Mouse (Mus musculus): ENCODE data around the gene Npvf. TPM values are rescaled to one million over a fixed set of nuclear protein-coding genes. Genes with fewer than 3 reads are reported as not detected.
"Not testable (repeated sequence)": the region's sequence is repeated elsewhere in the genome, so short reads cannot be mapped to it uniquely, and the experiment has no call there.

Npvf gene
- polyA plus RNA-seq, 1 experiment from 2014 or later = 1.5 TPM

DNA sequence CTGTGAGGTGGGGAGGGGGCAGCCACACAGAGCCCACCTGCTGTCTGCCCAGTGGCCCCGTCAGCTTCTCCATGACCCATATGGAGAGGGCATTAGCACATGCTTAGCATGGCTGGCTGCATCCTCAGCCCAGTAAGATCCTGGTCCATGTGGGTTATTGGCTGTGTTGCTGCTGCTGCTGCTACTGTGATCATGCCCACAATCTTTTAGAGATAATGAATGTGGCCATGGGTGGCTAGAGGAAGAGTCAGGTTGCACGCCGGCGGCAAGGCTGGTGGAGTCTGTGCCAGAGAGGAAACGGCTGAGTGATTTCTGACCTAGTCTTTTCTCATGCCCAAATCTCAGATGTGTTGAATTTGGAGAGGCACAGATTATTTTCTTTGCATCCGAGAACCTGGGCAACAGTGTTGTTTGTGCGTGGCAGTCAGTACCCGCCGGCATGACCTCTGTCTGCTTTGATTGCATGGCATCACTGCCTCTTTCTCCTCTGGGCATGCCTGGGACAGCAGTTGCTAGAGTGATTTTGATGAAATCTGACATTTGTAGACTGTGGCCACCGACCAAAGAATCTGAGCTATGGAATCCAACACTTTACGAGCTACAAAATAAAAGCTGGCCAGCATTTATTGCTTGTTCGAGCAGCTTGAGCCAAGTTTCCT, 8.8 kb upstream of the Npvf start:
- no peak overlapping the region for H3K27ac ChIP-seq

DNA sequence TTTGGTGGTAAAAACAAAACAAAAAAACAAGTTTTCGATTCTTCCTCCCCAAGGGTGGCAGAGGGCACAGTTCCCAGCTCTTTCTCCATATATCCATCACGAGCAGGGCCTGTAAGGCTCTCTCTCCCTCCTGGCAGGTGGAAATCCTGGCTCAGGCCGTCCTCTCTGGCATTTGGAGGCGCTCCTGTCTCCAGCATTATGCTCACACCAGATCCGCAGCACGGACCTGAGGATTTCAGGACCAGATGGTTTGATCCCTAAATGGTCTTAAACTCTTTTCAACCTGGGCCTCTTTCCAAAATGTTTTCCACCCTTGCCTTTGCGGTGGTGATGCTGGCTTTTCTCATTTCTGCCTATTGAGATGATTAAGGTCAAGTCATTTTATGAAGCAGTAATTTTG, 7.5 kb upstream of the Npvf start:
- no peak for ATAC-seq (replicated peaks)
- Histone ChIP-seq H3K27me3 (replicated peaks) (no peaks in the 10 kb centered on the region), H3K9me3 (no peaks in the 10 kb centered on the region), H3K4me1 (no peaks in the 10 kb centered on the region), H3K4me3 (no peak overlapping the region), H3K4me2 (no peak overlapping the region), H3K36me3 (replicated peaks) (no peaks in the 10 kb centered on the region), H3K9ac (no peak overlapping the region), H3K27ac (no peak overlapping the region)
- 77% methylated on average over 7 of the region's 7 CpGs for WGBS

More for the DNA sequence above, 8.8 kb upstream of the Npvf start:
- no peaks in the 10 kb centered on the region for H3K4me1 ChIP-seq
- no peaks in the 10 kb centered on the region for H3K27me3 ChIP-seq (replicated peaks)
- no peak; the same call in 1 of the 2 replicates for ATAC-seq (replicated peaks)
- H3K9ac ChIP-seq = no peak overlapping the region
- WGBS = 78% methylated on average over 12 of the region's 12 CpGs
- H3K4me2 ChIP-seq = no peak overlapping the region
- H3K4me3 ChIP-seq = no peak overlapping the region
- no peaks in the 10 kb centered on the region for H3K9me3 ChIP-seq
- no peaks in the 10 kb centered on the region for H3K36me3 ChIP-seq (replicated peaks)

GRCm38 (mm10) chr6:50658466-50658865, 4.2 kb upstream of the Npvf start:
- H3K4me3 ChIP-seq = no peak overlapping the region
- no peaks in the 10 kb centered on the region for H3K36me3 ChIP-seq (replicated peaks)
- H3K9ac ChIP-seq = no peak overlapping the region
- 85% methylated on average over 3 of the region's 3 CpGs for WGBS
- H3K27me3 ChIP-seq (replicated peaks) = no peaks in the 10 kb centered on the region
- H3K9me3 ChIP-seq = no peaks in the 10 kb centered on the region
- H3K27ac ChIP-seq = no peak overlapping the region
- no peak overlapping the region for H3K4me2 ChIP-seq
- no peak for ATAC-seq (replicated peaks)
- no peaks in the 10 kb centered on the region for H3K4me1 ChIP-seq

GRCm38 (mm10) chr6:50658018-50658417, 3.8 kb upstream of the Npvf start:
- Histone ChIP-seq H3K27me3 (replicated peaks) (no peaks in the 10 kb centered on the region), H3K4me3 (no peak overlapping the region), H3K4me2 (no peak overlapping the region), H3K9ac (no peak overlapping the region), H3K36me3 (replicated peaks) (no peaks in the 10 kb centered on the region), H3K27ac (no peak overlapping the region), H3K9me3 (no peaks in the 10 kb centered on the region), H3K4me1 (no peaks in the 10 kb centered on the region)
- ATAC-seq (replicated peaks) = no peak
- WGBS = 79% methylated on average over 5 of the region's 5 CpGs

GRCm38 (mm10) chr6:50656426-50656825, 2.2 kb upstream of the Npvf start:
- WGBS = 92% methylated on average over 1 of the region's 1 CpGs

GRCm38 (mm10) chr6:50655925-50656324, 1.7 kb upstream of the Npvf start:
- Histone ChIP-seq H3K4me1 (no peaks in the 10 kb centered on the region), H3K27ac (no peak overlapping the region), H3K9me3 (no peaks in the 10 kb centered on the region), H3K4me3 (no peak overlapping the region), H3K4me2 (no peak overlapping the region), H3K9ac (no peak overlapping the region), H3K27me3 (replicated peaks) (no peaks in the 10 kb centered on the region), H3K36me3 (replicated peaks) (no peaks in the 10 kb centered on the region)
- ATAC-seq (replicated peaks) = no peak
- WGBS = 95% methylated on average over 3 of the region's 3 CpGs

More at GRCm38 (mm10) chr6:50656426-50656825, 2.2 kb upstream of the Npvf start:
- H3K4me1 ChIP-seq = no peaks in the 10 kb centered on the region
- H3K27me3 ChIP-seq (replicated peaks) = no peaks in the 10 kb centered on the region
- H3K9ac ChIP-seq = no peak overlapping the region
- H3K9me3 ChIP-seq = no peaks in the 10 kb centered on the region
- no peak overlapping the region for H3K4me2 ChIP-seq
- no peak for ATAC-seq (replicated peaks)
- H3K36me3 ChIP-seq (replicated peaks) = no peaks in the 10 kb centered on the region
- H3K27ac ChIP-seq = no peak overlapping the region
- H3K4me3 ChIP-seq = no peak overlapping the region

GRCm38 (mm10) chr6:50647656-50648055, 6.6 kb downstream of the Npvf start:
- H3K36me3 ChIP-seq (replicated peaks) = no peaks in the 10 kb centered on the region
- H3K27ac ChIP-seq = no peak overlapping the region
- H3K9me3 ChIP-seq = no peaks in the 10 kb centered on the region
- ATAC-seq (replicated peaks) = no peak
- H3K4me1 ChIP-seq = peaks cover 12% of the 10 kb centered on the region; the same call in 1 of the 2 replicates
- whole genome bisulfite sequencing = 73% methylated on average over 6 of the region's 6 CpGs
- no peak overlapping the region for H3K9ac ChIP-seq
- no peaks in the 10 kb centered on the region for H3K27me3 ChIP-seq (replicated peaks)
- no peak overlapping the region for H3K4me3 ChIP-seq
- no peak overlapping the region for H3K4me2 ChIP-seq

DNA sequence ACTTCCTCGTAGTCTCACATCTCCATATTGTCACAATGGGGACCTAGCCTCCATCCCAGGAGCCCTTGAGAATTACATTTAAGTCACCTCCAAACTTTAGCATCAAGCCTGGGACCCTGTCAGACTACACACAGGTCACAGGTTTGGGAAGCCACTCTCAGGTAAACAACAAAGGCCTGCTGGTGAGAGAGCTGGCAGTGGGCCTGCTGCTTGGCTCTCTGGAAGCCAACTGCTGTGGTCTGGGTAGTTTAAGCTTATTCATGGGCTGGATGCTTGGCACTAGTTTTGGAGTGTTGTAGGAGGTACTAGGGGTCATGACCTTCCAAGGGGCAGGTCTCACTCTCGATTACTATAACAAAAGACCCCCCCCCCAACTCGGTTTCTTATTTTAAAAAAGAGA, 7.6 kb downstream of the Npvf start:
- Histone ChIP-seq H3K4me1 (peaks cover 14% of the 10 kb centered on the region; the same call in 1 of the 2 replicates), H3K27ac (no peak overlapping the region), H3K9ac (no peak overlapping the region), H3K36me3 (replicated peaks) (no peaks in the 10 kb centered on the region), H3K4me3 (no peak overlapping the region), H3K27me3 (replicated peaks) (no peaks in the 10 kb centered on the region), H3K9me3 (no peaks in the 10 kb centered on the region), H3K4me2 (no peak overlapping the region)
- no peak for ATAC-seq (replicated peaks)
- 44% methylated on average over 3 of the region's 3 CpGs for WGBS

DNA sequence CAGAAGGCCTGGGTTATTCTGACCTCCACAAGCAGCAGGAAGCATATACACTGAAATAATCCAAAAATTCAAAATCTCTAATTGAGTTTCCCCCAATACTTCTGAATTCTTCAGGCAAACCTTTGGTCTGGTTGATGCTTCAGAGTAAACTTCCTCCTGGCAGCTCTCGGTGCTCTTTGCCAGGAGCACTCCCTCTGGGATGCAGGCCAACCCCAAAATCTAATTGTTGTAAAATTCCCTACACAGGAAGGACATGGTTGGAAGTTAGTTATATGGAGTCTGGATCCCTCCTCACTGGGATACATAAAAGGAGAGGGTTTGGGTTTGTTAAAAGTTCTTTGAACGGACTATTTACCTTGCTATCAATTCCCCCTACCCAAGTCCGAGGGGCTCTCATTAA, 9.5 kb downstream of the Npvf start:
- Histone ChIP-seq H3K9ac (no peak overlapping the region), H3K4me3 (no peak overlapping the region), H3K27me3 (replicated peaks) (no peaks in the 10 kb centered on the region), H3K27ac (no peak overlapping the region), H3K4me1 (peaks cover 14% of the 10 kb centered on the region; the same call in 1 of the 2 replicates), H3K9me3 (no peaks in the 10 kb centered on the region), H3K4me2 (no peak overlapping the region), H3K36me3 (replicated peaks) (no peaks in the 10 kb centered on the region)
- WGBS = 72% methylated on average over 3 of the region's 3 CpGs
- no peak for ATAC-seq (replicated peaks)

DNA sequence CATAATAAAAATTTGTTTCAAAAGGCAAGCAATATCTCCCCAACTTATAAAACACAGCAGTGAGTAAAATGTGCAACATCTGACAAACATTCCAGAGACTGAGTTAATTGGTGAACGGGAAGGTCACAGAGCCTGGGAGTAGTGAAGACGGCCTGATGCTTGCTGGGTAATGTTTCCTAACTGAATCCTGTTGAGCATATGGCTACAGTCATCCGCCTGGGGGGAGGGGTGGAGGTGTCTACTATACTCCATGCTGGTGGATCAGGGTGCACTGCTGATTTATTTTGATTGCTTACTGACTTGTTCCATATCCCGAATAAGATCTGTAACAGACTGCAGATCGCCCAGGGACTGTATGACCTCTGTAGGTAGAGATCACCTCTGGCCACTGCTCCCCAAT, 12.3 kb downstream of the Npvf start:
- H3K27me3 ChIP-seq (replicated peaks) = no peaks in the 10 kb centered on the region
- H3K27ac ChIP-seq = no peak overlapping the region
- no peak overlapping the region for H3K4me2 ChIP-seq
- peaks cover 14% of the 10 kb centered on the region; the same call in 1 of the 2 replicates for H3K4me1 ChIP-seq
- 75% methylated on average over 5 of the region's 5 CpGs for WGBS
- no peak overlapping the region for H3K4me3 ChIP-seq
- ATAC-seq (replicated peaks) = no peak
- H3K9me3 ChIP-seq = no peaks in the 10 kb centered on the region
- H3K36me3 ChIP-seq (replicated peaks) = no peaks in the 10 kb centered on the region
- no peak overlapping the region for H3K9ac ChIP-seq

GRCm38 (mm10) chr6:50640377-50640776, 13.9 kb downstream of the Npvf start:
- no peak for ATAC-seq (replicated peaks)
- no peaks in the 10 kb centered on the region for H3K27me3 ChIP-seq (replicated peaks)

DNA sequence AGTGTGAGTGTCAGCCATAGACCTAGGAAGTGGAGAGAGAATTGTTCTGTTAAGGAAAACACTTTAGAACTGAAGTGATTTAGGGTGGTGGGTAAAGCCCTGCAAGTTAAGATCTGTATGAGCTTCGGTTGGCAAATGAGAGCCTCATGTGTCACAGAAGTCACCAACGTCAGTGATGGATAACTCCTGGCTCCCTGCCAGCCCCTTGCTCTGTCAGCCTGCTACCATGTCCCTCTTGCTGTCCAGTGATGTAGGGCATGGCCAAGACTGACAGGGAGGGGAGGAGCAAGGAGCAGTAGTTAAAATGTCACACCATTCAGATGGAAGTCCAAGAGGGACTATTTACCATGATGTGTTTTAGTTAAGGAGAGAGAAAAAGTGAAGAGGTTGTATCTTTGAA, 14.6 kb downstream of the Npvf start:
- no peak overlapping the region for H3K9ac ChIP-seq
- H3K27ac ChIP-seq = no peak overlapping the region
- H3K4me2 ChIP-seq = no peak overlapping the region
- no peak overlapping the region for H3K4me3 ChIP-seq
- H3K9me3 ChIP-seq = no peaks in the 10 kb centered on the region
- no peaks in the 10 kb centered on the region for H3K27me3 ChIP-seq (replicated peaks)
- H3K4me1 ChIP-seq = peaks cover 14% of the 10 kb centered on the region; the same call in 1 of the 2 replicates
- 64% methylated on average over 2 of the region's 2 CpGs for WGBS
- no peaks in the 10 kb centered on the region for H3K36me3 ChIP-seq (replicated peaks)
- ATAC-seq (replicated peaks) = no peak

More at GRCm38 (mm10) chr6:50640377-50640776, 13.9 kb downstream of the Npvf start:
- Histone ChIP-seq H3K36me3 (replicated peaks) (no peaks in the 10 kb centered on the region), H3K4me3 (no peak overlapping the region), H3K4me2 (no peak overlapping the region), H3K4me1 (peaks cover 14% of the 10 kb centered on the region; the same call in 1 of the 2 replicates), H3K9ac (no peak overlapping the region), H3K27ac (no peak overlapping the region), H3K9me3 (no peaks in the 10 kb centered on the region)
- 82% methylated on average over 4 of the region's 4 CpGs for WGBS

GRCm38 (mm10) chr6:50626170-50626569, 28.1 kb downstream of the Npvf start:
- 92% methylated on average over 2 of the region's 2 CpGs for WGBS
- H3K9ac ChIP-seq; H3K4me1 ChIP-seq; H3K27ac ChIP-seq; ATAC-seq (replicated peaks); H3K27me3 ChIP-seq (replicated peaks); H3K9me3 ChIP-seq; H3K36me3 ChIP-seq (replicated peaks); H3K4me3 ChIP-seq; H3K4me2 ChIP-seq: not testable (repeated sequence)
